Mouse (Mus musculus) liver, embryonic 14.5 days (tissue): ENCODE results near the gene Aifm3.

Experiments used
- CTCF ChIP-seq: IDR thresholded peaks from 2 replicates; pipeline ENCODE4 v1.5.1; 2016; ENCODE audit warnings: antibody characterized with exemption, low read depth, control low read depth
- EP300 ChIP-seq: IDR thresholded peaks from 2 replicates; pipeline ENCODE4 v1.6.1; 2016; ENCODE audit warnings: antibody characterized with exemption, low read depth

DNA sequence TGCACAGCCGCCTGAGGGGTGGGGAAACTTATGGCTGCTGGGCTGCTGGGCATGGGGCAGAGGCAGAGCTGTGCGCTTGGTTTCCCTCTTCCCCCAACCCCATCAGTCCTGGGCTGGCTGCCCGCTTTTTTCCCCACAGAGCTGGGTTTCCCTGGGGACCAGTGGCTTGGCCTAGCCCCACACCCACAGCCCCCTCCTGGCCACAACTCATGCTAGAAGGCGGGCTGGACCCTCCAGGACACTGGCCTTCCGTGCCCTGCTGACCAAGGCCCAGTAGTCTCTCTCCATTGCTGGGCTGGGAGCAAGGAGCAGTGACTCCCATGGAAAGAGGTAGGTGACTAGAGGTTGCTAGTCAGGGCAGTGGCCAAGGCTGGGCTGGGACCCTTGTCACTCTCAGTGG, 1.7 kb downstream of the Aifm3 start:
- TF ChIP-seq CTCF, result no peak
- TF ChIP-seq EP300, result no peak
